Mouse (Mus musculus): ENCODE data around the gene Gale. TPM values are rescaled to one million over a fixed set of nuclear protein-coding genes. Genes with fewer than 3 reads are reported as not detected.

The Gale gene
- polyA plus RNA-seq, 1 experiment = 51.3 TPM

- Histone ChIP-seq H3K4me2 (ENCODE audit: low read depth) (no peak overlapping the region), H3K36me3 (ENCODE audit: control insufficient read depth, insufficient read depth) (no peaks in the 10 kb centered on the region), H3K27me3 (ENCODE audit: control insufficient read depth, insufficient read depth, insufficient read length) (no peaks in the 10 kb centered on the region), H3ac (ENCODE audit: control insufficient read depth, insufficient read length) (no peak overlapping the region), H3K4me3 (no peak overlapping the region), H3K79me2 (ENCODE audit: control insufficient read depth, insufficient read depth) (no peaks in the 10 kb centered on the region)
- TF ChIP-seq CEBPB (IDR thresholded peaks at IDR 0.05; ENCODE audit: insufficient read depth, poor library complexity, severe bottlenecking) (no peak), MYOG (IDR thresholded peaks at IDR 0.05; ENCODE audit: control insufficient read depth in 1 of 3, insufficient read depth in 1 of 3, insufficient read length in 2 of 3, low read depth in 2 of 3) (no peak), POLR2AphosphoS2 (IDR thresholded peaks at IDR 0.05; ENCODE audit: insufficient read length, low read depth) (no peak), TCF3 (IDR thresholded peaks at IDR 0.05; ENCODE audit: insufficient read length, low read depth) (no peak), REST (IDR thresholded peaks at IDR 0.05; ENCODE audit: insufficient read depth, insufficient read length) (no peak), MYOD1 (IDR thresholded peaks at IDR 0.05; ENCODE audit: control insufficient read depth in 1 of 3, insufficient read length in 2 of 3, low read depth in 2 of 3) (no peak), MAX (IDR thresholded peaks at IDR 0.05; ENCODE audit: low read depth) (no peak), E2F4 (IDR thresholded peaks at IDR 0.05; ENCODE audit: insufficient read depth) (no peak), SRF (IDR thresholded peaks at IDR 0.05; ENCODE audit: control insufficient read depth, insufficient read length, low read depth) (no peak), POLR2A (IDR thresholded peaks at IDR 0.05; ENCODE audit: insufficient read length, low read depth) (no peak), USF1 (IDR thresholded peaks at IDR 0.05; ENCODE audit: low read depth) (no peak)
These were observed 30.4 kb downstream of the Gale start for GRCm38 (mm10) chr4:135993941-135994340.

GRCm38 (mm10) chr4:135995118-135995517, 31.6 kb downstream of the Gale start:
- H3K79me2 ChIP-seq (ENCODE audit: control insufficient read depth, insufficient read depth) = no peaks in the 10 kb centered on the region
- TF ChIP-seq REST (IDR thresholded peaks at IDR 0.05; ENCODE audit: insufficient read depth, insufficient read length) (no peak), POLR2A (IDR thresholded peaks at IDR 0.05; ENCODE audit: insufficient read length, low read depth) (no peak), USF1 (IDR thresholded peaks at IDR 0.05; ENCODE audit: low read depth) (no peak), TCF12 (IDR thresholded peaks at IDR 0.05; ENCODE audit: insufficient read depth, poor library complexity, severe bottlenecking) (no peak), MYOG (IDR thresholded peaks at IDR 0.05; ENCODE audit: control insufficient read depth in 1 of 3, insufficient read depth in 1 of 3, insufficient read length in 2 of 3, low read depth in 2 of 3) (no peak), SRF (IDR thresholded peaks at IDR 0.05; ENCODE audit: control insufficient read depth, insufficient read length, low read depth) (no peak), TCF3 (IDR thresholded peaks at IDR 0.05; ENCODE audit: insufficient read length, low read depth) (no peak), POLR2AphosphoS2 (IDR thresholded peaks at IDR 0.05; ENCODE audit: insufficient read length, low read depth) (no peak), E2F4 (IDR thresholded peaks at IDR 0.05; ENCODE audit: insufficient read depth) (no peak), CEBPB (IDR thresholded peaks at IDR 0.05; ENCODE audit: insufficient read depth, poor library complexity, severe bottlenecking) (no peak), MYOD1 (IDR thresholded peaks at IDR 0.05; ENCODE audit: control insufficient read depth in 1 of 3, insufficient read length in 2 of 3, low read depth in 2 of 3) (no peak), MAX (IDR thresholded peaks at IDR 0.05; ENCODE audit: low read depth) (no peak)
- H3K4me2 ChIP-seq (ENCODE audit: low read depth) = no peak overlapping the region
- H3K27me3 ChIP-seq (ENCODE audit: control insufficient read depth, insufficient read depth, insufficient read length) = no peaks in the 10 kb centered on the region
- no peaks in the 10 kb centered on the region for H3K36me3 ChIP-seq (ENCODE audit: control insufficient read depth, insufficient read depth)
- no peak overlapping the region for H3ac ChIP-seq (ENCODE audit: control insufficient read depth, insufficient read length)
- no peak overlapping the region for H3K4me3 ChIP-seq

GRCm38 (mm10) chr4:136004107-136004675, 40.7 kb downstream of the Gale start:
- Histone ChIP-seq H3K4me2 (ENCODE audit: low read depth) (no peak overlapping the region), H3K4me3 (no peak overlapping the region), H3K27me3 (ENCODE audit: control insufficient read depth, insufficient read depth, insufficient read length) (no peaks in the 10 kb centered on the region), H3K79me2 (ENCODE audit: control insufficient read depth, insufficient read depth) (no peaks in the 10 kb centered on the region), H3ac (ENCODE audit: control insufficient read depth, insufficient read length) (no peak overlapping the region), H3K36me3 (ENCODE audit: control insufficient read depth, insufficient read depth) (peaks cover 51% of the 10 kb centered on the region)
- no peak for TF ChIP-seq SRF (IDR thresholded peaks at IDR 0.05; ENCODE audit: control insufficient read depth, insufficient read length, low read depth)
- TF ChIP-seq MAX (IDR thresholded peaks at IDR 0.05; ENCODE audit: low read depth) = no peak
- TF ChIP-seq TCF12 (IDR thresholded peaks at IDR 0.05; ENCODE audit: insufficient read depth, poor library complexity, severe bottlenecking) = no peak
- TF ChIP-seq E2F4 (IDR thresholded peaks at IDR 0.05; ENCODE audit: insufficient read depth) = no peak
- no peak for TF ChIP-seq CEBPB (IDR thresholded peaks at IDR 0.05; ENCODE audit: insufficient read depth, poor library complexity, severe bottlenecking)

GRCm38 (mm10) chr4:136004921-136005320, 41.4 kb downstream of the Gale start:
- H3K4me2 ChIP-seq (ENCODE audit: low read depth) = no peak overlapping the region
- TF ChIP-seq POLR2AphosphoS2 (IDR thresholded peaks at IDR 0.05; ENCODE audit: insufficient read length, low read depth) (no peak), CEBPB (IDR thresholded peaks at IDR 0.05; ENCODE audit: insufficient read depth, poor library complexity, severe bottlenecking) (no peak), E2F4 (IDR thresholded peaks at IDR 0.05; ENCODE audit: insufficient read depth) (no peak), MAX (IDR thresholded peaks at IDR 0.05; ENCODE audit: low read depth) (no peak), TCF3 (IDR thresholded peaks at IDR 0.05; ENCODE audit: insufficient read length, low read depth) (no peak), SRF (IDR thresholded peaks at IDR 0.05; ENCODE audit: control insufficient read depth, insufficient read length, low read depth) (no peak), MYOG (IDR thresholded peaks at IDR 0.05; ENCODE audit: control insufficient read depth in 1 of 3, insufficient read depth in 1 of 3, insufficient read length in 2 of 3, low read depth in 2 of 3) (no peak)
- H3K27me3 ChIP-seq (ENCODE audit: control insufficient read depth, insufficient read depth, insufficient read length) = no peaks in the 10 kb centered on the region
- H3K36me3 ChIP-seq (ENCODE audit: control insufficient read depth, insufficient read depth) = peaks cover 58% of the 10 kb centered on the region
- no peaks in the 10 kb centered on the region for H3K79me2 ChIP-seq (ENCODE audit: control insufficient read depth, insufficient read depth)
- no peak overlapping the region for H3ac ChIP-seq (ENCODE audit: control insufficient read depth, insufficient read length)
- no peak overlapping the region for H3K4me3 ChIP-seq

GRCm38 (mm10) chr4:136006821-136007220, 43.3 kb downstream of the Gale start:
- Histone ChIP-seq H3K79me2 (ENCODE audit: control insufficient read depth, insufficient read depth) (no peaks in the 10 kb centered on the region), H3K27me3 (ENCODE audit: control insufficient read depth, insufficient read depth, insufficient read length) (no peaks in the 10 kb centered on the region), H3ac (ENCODE audit: control insufficient read depth, insufficient read length) (no peak overlapping the region), H3K4me2 (ENCODE audit: low read depth) (no peak overlapping the region), H3K36me3 (ENCODE audit: control insufficient read depth, insufficient read depth) (peaks cover 74% of the 10 kb centered on the region), H3K4me3 (no peak overlapping the region)
- TF ChIP-seq E2F4 (IDR thresholded peaks at IDR 0.05; ENCODE audit: insufficient read depth) (no peak), TCF12 (IDR thresholded peaks at IDR 0.05; ENCODE audit: insufficient read depth, poor library complexity, severe bottlenecking) (no peak)

All from myocyte (in vitro differentiated cells).